Mouse (Mus musculus): Measurements from ENCODE around the gene Rpp21. TPM values are rescaled to one million over a fixed set of nuclear protein-coding genes. Genes with fewer than 3 reads are reported as not detected.
"Not testable (repeated sequence)": the region's sequence is repeated elsewhere in the genome, so short reads cannot be mapped to it uniquely, and the experiment has no call there.

Rpp21 gene
- polyA plus RNA-seq, 1 experiment from 2014 or later: 94.9 TPM

DNA sequence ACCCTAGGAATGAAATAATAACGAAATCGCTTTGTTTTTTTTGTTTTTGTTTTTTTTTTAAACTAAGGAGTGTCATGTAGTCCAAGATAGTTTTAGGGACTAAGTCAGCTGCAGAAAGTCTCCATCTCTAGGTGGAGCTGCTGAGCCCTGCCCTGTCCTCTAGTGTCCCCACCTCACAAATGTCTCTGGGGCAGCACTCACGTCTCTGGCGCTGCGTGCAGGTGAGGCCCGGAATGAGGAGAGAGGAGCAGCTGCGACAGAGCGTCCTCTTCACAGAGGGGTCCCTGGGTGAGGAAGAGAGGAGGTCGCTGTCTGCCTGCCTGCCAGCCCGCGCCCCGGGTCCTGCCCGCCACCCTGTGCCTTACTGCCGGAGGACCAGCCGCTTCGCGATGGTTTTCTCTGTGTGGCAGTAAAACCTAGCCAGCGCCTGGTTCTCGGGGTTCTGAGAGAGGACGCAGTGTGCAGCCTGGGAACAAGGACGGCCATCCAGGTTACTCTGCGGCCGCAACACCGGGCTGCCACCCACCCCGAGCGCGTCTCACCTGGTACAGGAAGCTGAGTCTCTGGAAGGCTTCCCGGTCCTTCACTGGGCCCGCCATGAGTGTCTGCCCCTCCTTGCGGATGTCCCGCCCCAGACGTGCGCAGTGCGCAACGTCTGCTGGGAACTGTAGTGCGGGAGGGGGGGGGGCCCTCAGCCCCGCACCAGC lies 475 bp downstream of the Rpp21 start:
- Histone ChIP-seq H3K9me3 (replicated peaks) (no peaks in the 10 kb centered on the region), H3K4me1 (peaks cover 12% of the 10 kb centered on the region), H3K36me3 (peaks cover 46% of the 10 kb centered on the region), H3K27me3 (ENCODE audit: low read depth, poor library complexity, severe bottlenecking) (peaks cover 5% of the 10 kb centered on the region), H3K4me3 (peak overlapping the region; percentile 86), H3K27ac (replicated peaks) (peak overlapping the region; percentile 89)
- peak; percentile 75 for DNase-seq (ENCODE audit: low spot score)
- WGBS: under 1% methylated on average over 37 of the region's 37 CpGs

- Histone ChIP-seq H3K4me1 (peaks cover 21% of the 10 kb centered on the region), H3K27me3 (ENCODE audit: low read depth, poor library complexity, severe bottlenecking) (peaks cover 44% of the 10 kb centered on the region), H3K4me3 (no peak overlapping the region), H3K9me3 (replicated peaks) (no peaks in the 10 kb centered on the region), H3K36me3 (0 out of 2 replicates have a peak, but pooled peaks cover 4% of the 10 kb centered on the region), H3K27ac (replicated peaks) (no peak overlapping the region)
- DNase-seq (ENCODE audit: low spot score): no peak
- WGBS: 72% methylated on average over 6 of the region's 6 CpGs
Measured at GRCm38 (mm10) chr17:36253087-36253600, 4.7 kb downstream of the Rpp21 start.

GRCm38 (mm10) chr17:36252250-36252876 lies 5.5 kb downstream of the Rpp21 start:
- no peak overlapping the region for H3K27ac ChIP-seq (replicated peaks)
- 0 out of 2 replicates have a peak, but pooled peaks cover 4% of the 10 kb centered on the region for H3K36me3 ChIP-seq
- H3K4me1 ChIP-seq: peaks cover 18% of the 10 kb centered on the region
- 11% methylated on average over 25 of the region's 25 CpGs for WGBS
- peaks cover 51% of the 10 kb centered on the region for H3K27me3 ChIP-seq (ENCODE audit: low read depth, poor library complexity, severe bottlenecking)
- no peaks in the 10 kb centered on the region for H3K9me3 ChIP-seq (replicated peaks)
- peak; percentile 40 for DNase-seq (ENCODE audit: low spot score)
- peak overlapping the region; percentile 43 for H3K4me3 ChIP-seq

- WGBS: 28% methylated on average over 33 of the region's 33 CpGs
Measured at GRCm38 (mm10) chr17:36248886-36249285, 9.0 kb downstream of the Rpp21 start.

DNA sequence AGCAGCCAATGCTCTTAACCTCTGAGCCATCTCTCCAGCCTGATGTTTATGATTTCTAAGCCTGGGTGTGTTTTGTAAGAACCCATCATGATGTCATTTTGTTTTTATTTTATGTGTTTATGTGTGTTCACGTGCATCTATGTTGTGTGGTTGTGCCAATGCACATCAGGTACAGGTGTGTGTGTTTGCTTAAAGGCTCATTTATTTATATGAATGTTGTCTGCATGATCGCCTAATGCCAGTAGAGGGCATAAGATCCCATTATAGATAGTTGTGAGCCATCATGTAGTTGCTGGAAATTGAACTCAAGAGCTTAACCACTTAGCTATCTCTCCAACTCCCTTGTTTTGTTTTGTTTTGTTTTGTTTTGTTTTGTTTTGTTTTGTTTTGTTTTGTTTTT lies 12.1 kb downstream of the Rpp21 start:
- Histone ChIP-seq H3K27ac (replicated peaks) (no peak overlapping the region), H3K4me3 (no peak overlapping the region), H3K4me1 (peaks cover 8% of the 10 kb centered on the region), H3K36me3 (no peaks in the 10 kb centered on the region), H3K9me3 (replicated peaks) (peaks cover 4% of the 10 kb centered on the region; the same call in 1 of the 2 replicates), H3K27me3 (ENCODE audit: low read depth, poor library complexity, severe bottlenecking) (peaks cover 31% of the 10 kb centered on the region)
- WGBS: 89% methylated on average over 2 of the region's 2 CpGs
- no peak for DNase-seq (ENCODE audit: low spot score)

More at GRCm38 (mm10) chr17:36248886-36249285, 9.0 kb downstream of the Rpp21 start:
- peaks cover 51% of the 10 kb centered on the region for H3K27me3 ChIP-seq (ENCODE audit: low read depth, poor library complexity, severe bottlenecking)
- H3K27ac ChIP-seq (replicated peaks): no peak overlapping the region
- H3K9me3 ChIP-seq (replicated peaks): peaks cover 4% of the 10 kb centered on the region; the same call in 1 of the 2 replicates
- no peaks in the 10 kb centered on the region for H3K36me3 ChIP-seq
- H3K4me3 ChIP-seq: peak overlapping the region; percentile 30
- no peak for DNase-seq (ENCODE audit: low spot score)
- H3K4me1 ChIP-seq: peaks cover 10% of the 10 kb centered on the region

DNA sequence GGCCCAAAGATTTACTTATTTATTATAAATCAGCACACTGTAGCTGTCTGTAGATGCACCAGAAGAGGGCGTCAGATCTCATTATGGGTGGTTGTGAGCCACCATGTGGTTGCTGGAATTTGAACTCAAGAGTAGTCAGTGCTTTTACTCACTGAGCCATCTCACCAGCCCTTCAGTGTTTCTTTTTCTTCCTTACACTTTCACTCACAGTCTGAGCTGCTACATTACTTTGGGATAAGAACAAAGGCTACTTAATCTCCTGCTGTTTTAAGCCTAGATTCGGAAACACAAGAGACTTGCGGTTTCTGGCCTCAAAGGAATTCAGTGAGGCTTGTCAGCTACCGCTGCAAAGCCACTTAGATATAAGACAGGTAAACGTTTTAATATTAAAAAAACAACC lies 13.8 kb downstream of the Rpp21 start:
- no peak overlapping the region for H3K27ac ChIP-seq (replicated peaks)
- H3K36me3 ChIP-seq: no peaks in the 10 kb centered on the region
- peaks cover 17% of the 10 kb centered on the region for H3K27me3 ChIP-seq (ENCODE audit: low read depth, poor library complexity, severe bottlenecking)
- H3K4me3 ChIP-seq: no peak overlapping the region
- DNase-seq (ENCODE audit: low spot score): no peak
- 21% methylated on average over 5 of the region's 5 CpGs for WGBS
- peaks cover 4% of the 10 kb centered on the region; the same call in 1 of the 2 replicates for H3K9me3 ChIP-seq (replicated peaks)
- H3K4me1 ChIP-seq: peaks cover 10% of the 10 kb centered on the region

DNA sequence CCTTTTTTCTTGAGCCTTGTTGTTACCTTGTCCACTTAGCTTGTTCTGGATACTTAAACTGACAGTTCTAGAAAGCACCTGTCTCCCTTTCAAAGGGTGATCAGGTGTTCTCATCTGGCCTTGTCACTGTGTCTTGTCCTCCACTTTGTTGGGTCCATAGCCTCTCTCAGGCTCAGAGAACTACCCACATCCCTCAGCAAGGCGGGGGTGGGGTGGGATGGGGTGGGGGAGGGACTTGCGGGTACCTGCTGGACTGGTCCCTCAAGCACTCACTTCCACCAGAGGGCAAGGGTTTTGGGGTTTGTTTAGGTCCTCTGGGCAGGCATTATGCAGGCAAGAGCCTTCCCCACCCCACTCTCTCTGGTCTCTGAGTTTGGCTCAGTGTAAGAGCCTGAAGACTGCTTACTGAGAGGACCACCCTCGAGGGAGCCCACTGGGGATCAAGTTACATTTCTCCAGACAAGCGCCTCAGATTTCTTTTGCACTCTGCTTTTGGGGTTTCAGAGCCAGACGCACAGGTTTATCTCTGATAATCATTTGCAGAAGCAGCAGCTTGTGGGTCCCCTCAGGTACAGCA lies 17.1 kb downstream of the Rpp21 start:
- no peak overlapping the region for H3K4me3 ChIP-seq
- peaks cover 33% of the 10 kb centered on the region for H3K27me3 ChIP-seq (ENCODE audit: low read depth, poor library complexity, severe bottlenecking)
- H3K4me1 ChIP-seq: peaks cover 12% of the 10 kb centered on the region
- H3K9me3 ChIP-seq (replicated peaks): peaks cover 4% of the 10 kb centered on the region; the same call in 1 of the 2 replicates
- H3K27ac ChIP-seq (replicated peaks): no peak overlapping the region
- no peak for DNase-seq (ENCODE audit: low spot score)
- 16% methylated on average over 5 of the region's 5 CpGs for WGBS
- no peaks in the 10 kb centered on the region for H3K36me3 ChIP-seq

DNA sequence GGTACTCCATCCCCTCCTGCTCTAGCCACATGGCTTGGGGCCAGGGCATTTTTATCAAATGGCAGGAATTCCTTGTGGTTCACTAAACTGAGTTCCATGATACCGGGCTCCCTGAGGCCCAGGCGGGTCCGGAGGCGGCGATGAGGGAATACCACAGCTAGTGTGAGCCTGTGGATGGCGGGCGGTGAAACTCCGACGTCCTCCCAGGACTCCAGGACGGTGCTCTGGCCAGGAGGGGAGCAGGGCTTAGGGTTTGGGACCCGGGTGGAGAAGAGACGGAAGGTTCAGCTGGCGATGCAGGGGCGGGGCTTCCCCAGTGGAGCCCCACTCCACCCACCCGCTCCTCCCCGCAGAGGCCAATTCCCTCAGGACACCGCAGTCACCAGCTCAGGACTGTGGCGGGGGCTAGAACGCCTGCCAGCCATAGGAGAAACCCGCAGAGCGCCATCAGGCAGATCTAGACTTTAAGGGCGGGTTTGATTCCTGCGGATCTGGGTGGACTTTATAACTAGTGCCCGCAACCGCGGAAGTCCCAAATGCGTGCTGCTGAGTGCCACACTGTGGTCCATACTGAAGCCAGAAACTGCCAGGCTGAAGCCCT lies 20.4 kb downstream of the Rpp21 start:
- Histone ChIP-seq H3K4me1 (peaks cover 12% of the 10 kb centered on the region), H3K4me3 (peak overlapping the region; percentile 56), H3K36me3 (no peaks in the 10 kb centered on the region), H3K27ac (replicated peaks) (peak overlapping the region; percentile 63), H3K27me3 (ENCODE audit: low read depth, poor library complexity, severe bottlenecking) (peaks cover 34% of the 10 kb centered on the region), H3K9me3 (replicated peaks) (no peaks in the 10 kb centered on the region)
- 4% methylated on average over 27 of the region's 27 CpGs for WGBS
- peak; percentile 39 for DNase-seq (ENCODE audit: low spot score)

- WGBS: 40% methylated on average over 9 of the region's 9 CpGs
- not testable (repeated sequence) for H3K27ac ChIP-seq (replicated peaks); H3K9me3 ChIP-seq (replicated peaks); H3K4me1 ChIP-seq; H3K4me3 ChIP-seq; DNase-seq (ENCODE audit: low spot score); H3K36me3 ChIP-seq
- H3K27me3 ChIP-seq (ENCODE audit: low read depth, poor library complexity, severe bottlenecking): peaks cover 34% of the 10 kb centered on the region
Measured at GRCm38 (mm10) chr17:36235300-36235699, 22.6 kb downstream of the Rpp21 start.

- Histone ChIP-seq H3K27me3 (ENCODE audit: low read depth, poor library complexity, severe bottlenecking) (peaks cover 29% of the 10 kb centered on the region), H3K4me3 (no peak overlapping the region), H3K4me1 (peaks cover 6% of the 10 kb centered on the region), H3K9me3 (replicated peaks) (no peaks in the 10 kb centered on the region), H3K36me3 (no peaks in the 10 kb centered on the region), H3K27ac (replicated peaks) (no peak overlapping the region)
- DNase-seq (ENCODE audit: low spot score): no peak
- WGBS: 88% methylated on average over 5 of the region's 5 CpGs
Measured at GRCm38 (mm10) chr17:36233572-36233971, 24.3 kb downstream of the Rpp21 start.

DNA sequence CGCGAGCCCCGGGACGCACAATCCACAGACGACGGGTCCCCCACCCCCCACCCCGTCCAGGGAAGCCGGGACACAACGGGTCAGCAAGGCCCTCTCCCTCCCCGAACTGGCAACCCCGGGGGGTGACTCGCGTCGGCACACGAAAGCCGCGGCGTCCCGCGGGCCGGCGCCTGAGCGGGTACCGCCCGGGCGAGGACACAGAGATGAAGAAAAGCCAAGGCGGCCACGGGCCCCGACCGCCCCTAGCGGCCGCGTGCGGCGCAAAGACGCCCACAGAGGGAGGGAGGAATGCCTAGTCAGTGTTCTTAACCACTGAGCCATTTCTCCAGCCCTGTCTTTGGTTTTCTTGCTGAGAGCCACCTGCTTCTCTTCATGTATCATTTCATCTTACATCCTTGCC lies 26.6 kb downstream of the Rpp21 start:
- peaks cover 6% of the 10 kb centered on the region for H3K27me3 ChIP-seq (ENCODE audit: low read depth, poor library complexity, severe bottlenecking)
- 10% methylated on average over 36 of the region's 36 CpGs for WGBS
- DNase-seq (ENCODE audit: low spot score): peak; percentile 100
- H3K27ac ChIP-seq (replicated peaks): no peak overlapping the region
- no peaks in the 10 kb centered on the region for H3K36me3 ChIP-seq
- H3K9me3 ChIP-seq (replicated peaks): no peaks in the 10 kb centered on the region
- H3K4me3 ChIP-seq: no peak overlapping the region
- H3K4me1 ChIP-seq: no peaks in the 10 kb centered on the region; the same call in 1 of the 2 replicates

GRCm38 (mm10) chr17:36229046-36229445 lies 28.8 kb downstream of the Rpp21 start:
- Histone ChIP-seq H3K4me3 (no peak overlapping the region), H3K27ac (replicated peaks) (no peak overlapping the region), H3K36me3 (no peaks in the 10 kb centered on the region), H3K9me3 (replicated peaks) (no peaks in the 10 kb centered on the region), H3K27me3 (ENCODE audit: low read depth, poor library complexity, severe bottlenecking) (peaks cover 20% of the 10 kb centered on the region), H3K4me1 (peaks cover 9% of the 10 kb centered on the region; the same call in 1 of the 2 replicates)
- no peak for DNase-seq (ENCODE audit: low spot score)
- WGBS: 14% methylated on average over 4 of the region's 5 CpGs

Data from midbrain, embryonic 10.5 days (tissue).